Mouse (Mus musculus) granulocyte monocyte progenitor cell, adult 5-6 weeks (primary cell): ENCODE data around the gene Gpank1. TPM values are rescaled to one million over a fixed set of nuclear protein-coding genes. Genes with fewer than 3 reads are reported as not detected.

Experiments
- ATAC-seq: replicated peaks from 2 replicates; pipeline ENCODE4 v1.8.0; 2016; ENCODE audit warnings: mild to moderate bottlenecking, moderate TSS enrichment, inconsistent platforms; ENCODE audit not compliant: poor library complexity, severe bottlenecking
- total RNA-seq, 2 experiments: library from RNA; stranded (forward) in 1 of 2; stranded (reverse) in 1 of 2; fragments of 200-712, 200-1000 nt in 1 of 2; fragments of >200 nt in 1 of 2; fragmentation: Nextera tagmentation in 1 of 2; gene quantifications; 2 replicates each; pipeline ENCODE4 v1.2.3; 2014 to 2017

The Gpank1 gene
- total RNA-seq, 2 experiments from 2014 or later: 21.2 to 26.9 TPM

DNA sequence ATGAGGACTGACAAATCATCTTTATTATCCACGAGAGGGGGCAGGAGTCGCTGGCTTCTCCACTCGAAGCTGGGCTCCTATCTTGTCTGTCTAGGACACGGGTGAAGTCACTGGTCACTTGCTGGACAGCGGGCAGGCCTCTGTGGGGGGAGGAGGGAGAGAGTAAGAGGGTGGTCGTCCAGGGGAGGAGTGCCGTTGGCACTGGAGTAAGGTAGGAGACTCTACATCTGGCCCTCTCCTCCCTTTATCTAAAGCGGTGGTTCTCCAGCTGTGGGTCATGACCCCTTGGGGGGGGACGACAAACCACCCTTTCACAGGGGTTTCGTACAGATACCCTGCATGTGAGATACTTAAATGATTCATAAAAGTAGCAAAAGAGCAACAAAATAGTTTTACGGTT is 7.7 kb downstream of the Gpank1 start:
- no peak for ATAC-seq

DNA sequence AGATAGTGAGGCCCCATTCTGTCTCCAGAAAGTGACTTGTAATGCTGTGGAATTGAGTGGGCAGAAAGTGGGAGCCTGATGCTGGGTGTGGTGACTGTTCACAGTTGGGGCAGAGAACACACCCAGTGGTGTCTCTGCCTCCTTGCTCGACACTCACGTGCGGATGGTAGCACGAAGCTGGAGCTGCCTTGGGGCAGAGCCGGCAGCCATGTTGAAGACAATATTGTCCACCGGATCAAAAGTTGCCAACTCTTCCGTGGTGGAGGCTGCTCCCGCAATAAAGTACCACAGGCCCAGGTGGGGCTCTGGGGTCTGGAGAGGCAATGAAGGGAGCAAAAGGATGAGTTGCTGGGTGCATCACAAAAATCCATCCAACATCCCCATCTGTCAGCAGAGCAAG is 9.8 kb downstream of the Gpank1 start:
- no peak for ATAC-seq

DNA sequence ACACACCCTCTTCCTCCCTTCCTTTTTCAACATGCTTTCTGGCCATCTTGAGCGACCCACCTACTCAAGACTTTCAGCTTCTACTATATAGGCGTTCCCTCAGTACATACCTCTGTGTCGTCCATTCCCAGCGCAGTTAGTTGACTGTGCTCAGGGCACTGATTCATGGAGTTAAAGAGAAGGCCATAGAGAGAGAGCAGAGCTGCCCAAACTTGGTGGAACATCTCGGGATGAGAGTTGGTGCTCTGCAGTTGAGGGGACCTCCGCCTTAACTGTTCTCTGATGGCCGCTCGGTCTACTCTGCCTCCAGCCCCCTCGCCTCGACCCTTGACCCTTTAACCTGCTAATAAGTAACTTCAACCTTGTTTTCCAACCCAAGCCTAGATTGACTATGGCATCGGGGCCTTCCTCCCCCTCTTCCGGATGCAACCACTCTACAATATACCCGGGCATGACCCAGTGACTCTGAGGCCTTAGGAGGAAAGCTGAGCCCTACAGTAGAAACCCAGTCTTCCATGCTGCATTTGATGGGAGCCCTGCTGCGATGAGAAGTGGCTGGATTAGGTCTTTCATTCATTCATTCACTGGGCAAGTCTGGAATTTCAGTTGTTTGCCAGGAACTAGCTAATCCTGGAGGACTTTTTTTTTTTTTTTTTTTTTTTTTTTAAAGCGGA is 10.4 kb downstream of the Gpank1 start, which contains the start of gene Apom:
Gene Apom (minus strand): TSS at position 551 of the 674 bp plus-strand sequence.
- no peak for ATAC-seq

DNA sequence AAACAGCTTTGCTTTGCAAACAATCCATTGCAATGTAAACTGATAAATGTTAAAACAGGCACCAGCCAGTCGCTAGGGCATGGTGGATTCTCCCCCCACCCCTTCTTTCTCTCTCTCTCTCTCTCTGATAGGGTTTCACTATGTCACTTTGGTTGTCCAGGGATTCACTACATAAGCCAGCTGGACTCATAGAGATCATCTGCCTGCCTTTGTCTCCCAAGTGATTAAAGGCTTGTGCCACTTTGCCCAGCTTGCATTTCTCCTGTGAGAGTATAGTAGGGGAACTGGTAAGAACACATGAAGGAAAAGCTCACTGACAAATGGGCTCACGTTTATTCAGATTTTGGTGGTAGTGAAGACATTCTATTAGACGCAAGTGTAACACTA is 10.9 kb downstream of the Gpank1 start:
- ATAC-seq: no peak

DNA sequence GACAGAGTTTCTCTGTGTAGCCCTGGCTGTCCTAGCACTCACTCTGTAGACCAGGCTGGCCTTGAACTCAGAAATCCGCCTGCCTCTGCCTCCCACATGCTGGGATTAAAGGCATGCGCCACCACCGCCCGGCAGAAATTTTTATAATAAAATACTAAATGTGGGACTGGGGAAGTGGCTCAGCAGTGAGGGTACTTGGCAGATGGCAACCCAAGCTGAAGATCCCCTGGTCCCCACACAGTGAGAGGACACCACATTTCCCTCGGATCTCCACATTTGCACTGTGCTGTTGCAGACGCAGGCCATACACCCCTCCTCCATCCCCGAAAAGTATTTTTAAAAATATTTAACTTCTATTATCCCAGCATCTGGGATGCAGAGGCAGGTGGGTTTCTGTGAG is 12.3 kb downstream of the Gpank1 start:
- no peak for ATAC-seq

DNA sequence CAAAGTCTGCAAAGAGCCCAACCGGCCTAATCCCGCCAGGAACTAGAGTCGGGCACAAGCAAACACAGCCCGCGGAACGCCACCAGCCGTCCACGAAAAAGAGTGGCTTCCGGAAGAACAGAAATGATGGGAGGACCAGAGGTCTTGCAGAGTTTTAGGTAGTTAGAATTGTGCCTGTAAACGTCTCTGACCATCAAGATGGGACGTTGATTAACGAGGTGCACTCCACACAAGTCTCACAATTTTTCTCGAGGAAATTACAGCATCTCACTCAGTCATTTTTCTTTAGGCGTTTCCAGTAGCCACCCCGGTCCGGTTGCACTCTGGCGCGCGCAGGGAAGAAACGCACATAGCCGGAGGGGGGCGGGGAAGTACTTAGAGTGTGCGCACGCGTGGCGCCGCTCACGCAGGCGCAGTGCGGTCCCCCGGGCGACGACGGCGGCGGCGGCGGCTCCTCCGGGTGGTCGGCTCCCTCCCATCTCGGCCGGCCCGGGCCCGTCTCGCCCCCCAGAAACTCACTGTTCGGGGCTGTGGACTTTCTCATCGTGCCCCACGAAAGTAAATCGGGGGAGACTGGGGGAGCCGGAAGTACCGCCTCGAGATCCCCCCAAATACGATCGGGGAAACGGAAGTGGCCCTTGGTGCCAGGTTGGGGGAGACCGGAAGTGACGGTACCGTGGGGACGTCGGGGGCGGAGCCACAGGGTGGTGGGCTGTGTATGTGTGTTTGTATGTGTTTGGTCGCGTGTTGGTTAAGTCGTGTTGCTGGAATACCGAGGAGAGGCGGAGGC is 13.7 kb downstream of the Gpank1 start, which contains the start of gene Bag6:
Gene Bag6 (plus strand): TSS at position 378 of the 790 bp plus-strand sequence.
- peak; percentile 84 for ATAC-seq

DNA sequence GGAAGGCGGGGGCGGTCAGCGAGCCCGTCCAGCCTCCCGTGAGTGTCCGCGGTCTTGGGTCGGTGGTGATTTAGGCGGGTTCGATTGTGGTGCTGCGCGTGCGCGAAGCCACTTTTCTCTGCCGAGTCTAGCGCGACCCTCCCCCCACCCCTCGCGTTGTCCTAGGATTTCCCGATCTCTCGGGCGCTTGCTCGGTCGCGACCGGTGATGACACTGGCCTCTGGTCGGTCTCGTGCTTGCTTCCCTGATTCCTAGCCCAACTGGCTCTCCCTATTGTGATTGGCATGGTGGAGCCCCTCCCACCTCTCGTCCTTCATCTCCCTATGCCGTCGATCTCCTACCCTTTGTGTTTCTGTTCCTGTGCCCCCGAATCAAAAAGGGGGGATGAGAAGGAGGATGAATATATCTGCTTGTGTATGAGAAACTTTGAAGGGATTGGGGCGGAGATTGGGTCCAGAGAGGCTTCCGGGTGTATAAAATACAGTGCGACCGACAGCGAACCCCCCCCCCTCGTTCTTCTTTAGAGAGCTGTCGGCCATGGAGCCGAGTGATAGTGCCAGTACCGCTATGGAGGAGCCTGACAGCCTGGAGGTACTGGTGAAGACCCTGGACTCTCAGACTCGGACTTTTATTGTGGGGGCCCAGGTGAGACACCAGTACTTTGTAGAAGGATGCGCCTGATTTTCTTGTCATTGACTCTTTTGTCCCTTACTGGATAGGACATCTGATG is 14.5 kb downstream of the Gpank1 start:
- ATAC-seq: peak; percentile 74

DNA sequence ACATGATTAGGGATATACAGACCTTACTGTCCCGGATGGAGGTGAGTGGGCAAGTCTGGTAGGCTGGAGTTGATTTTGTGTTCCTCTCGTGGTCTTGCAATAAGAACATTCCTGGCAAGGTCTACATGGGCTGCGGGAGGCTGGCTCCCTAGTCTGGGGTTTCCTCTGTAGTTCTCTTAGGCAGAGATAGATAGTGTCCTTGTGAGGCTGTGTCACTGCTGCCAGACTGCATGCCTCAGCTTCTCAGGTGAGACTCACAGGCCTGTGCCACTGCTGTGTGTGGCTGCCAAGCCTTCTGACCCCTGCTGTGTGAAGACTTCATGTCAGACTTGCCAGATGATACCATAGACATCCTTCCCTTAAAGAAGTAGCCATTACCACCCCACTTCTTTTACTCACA is 18.0 kb downstream of the Gpank1 start:
- ATAC-seq: no peak

DNA sequence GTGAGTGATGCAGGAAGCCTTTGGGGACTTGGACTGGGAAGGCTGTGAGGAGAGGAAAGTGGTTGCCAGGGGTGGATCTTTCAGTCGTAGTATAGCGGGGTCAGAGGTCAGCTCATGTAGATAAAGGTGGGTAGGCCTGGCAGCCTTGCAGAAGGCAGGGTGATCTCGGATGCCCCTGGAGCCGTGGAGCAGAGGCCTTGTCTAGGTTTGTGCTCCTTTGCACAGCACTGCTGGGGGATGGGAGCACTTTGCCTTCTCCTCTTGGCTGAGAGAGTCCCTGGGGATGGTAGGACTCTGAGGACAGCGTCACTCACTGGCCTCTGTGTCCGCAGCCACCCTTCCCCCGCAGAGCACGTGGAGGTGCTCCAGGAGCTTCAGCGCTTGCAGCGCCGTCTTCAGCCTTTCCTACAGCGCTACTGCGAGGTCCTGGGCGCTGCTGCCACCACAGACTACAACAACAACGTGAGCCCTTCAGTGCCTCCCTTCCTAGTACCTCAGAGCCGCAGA is 19.3 kb downstream of the Gpank1 start:
- ATAC-seq: no peak

DNA sequence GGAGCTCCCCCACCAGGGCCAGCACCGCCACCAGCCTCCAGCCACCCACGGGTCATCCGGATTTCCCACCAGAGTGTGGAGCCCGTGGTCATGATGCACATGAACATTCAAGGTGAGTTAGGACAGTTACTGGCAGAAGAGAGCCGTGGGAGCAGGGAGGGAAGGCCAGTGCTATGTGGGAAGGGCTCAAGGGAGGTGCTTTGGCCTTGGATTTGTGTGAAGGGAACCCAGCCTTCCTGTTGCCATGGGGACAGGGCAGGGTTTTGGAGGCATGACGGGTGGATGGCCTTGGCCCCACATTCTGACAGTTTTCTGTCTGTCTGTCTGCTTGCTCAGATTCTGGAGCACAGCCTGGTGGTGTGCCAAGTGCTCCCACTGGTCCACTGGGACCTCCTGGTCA is 20.7 kb downstream of the Gpank1 start:
- ATAC-seq: no peak

DNA sequence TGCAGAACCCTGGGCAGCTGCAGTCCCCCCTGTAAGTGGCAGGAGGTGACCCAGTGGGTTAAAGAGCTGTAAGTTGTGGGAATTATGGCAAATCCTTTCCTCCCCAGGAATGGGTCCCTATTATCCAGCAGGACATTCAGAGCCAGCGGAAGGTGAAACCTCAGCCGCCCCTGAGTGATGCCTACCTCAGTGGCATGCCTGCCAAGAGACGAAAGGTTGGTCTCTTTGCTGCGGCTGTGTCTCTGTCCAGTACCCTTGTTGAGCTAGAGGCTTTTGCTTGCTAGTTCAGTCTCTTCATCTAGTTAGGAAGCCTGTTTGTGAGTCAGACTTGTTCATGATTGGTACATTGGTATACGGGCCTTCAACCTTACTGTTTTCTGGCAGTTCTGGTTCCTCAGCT is 24.9 kb downstream of the Gpank1 start:
- ATAC-seq: no peak

DNA sequence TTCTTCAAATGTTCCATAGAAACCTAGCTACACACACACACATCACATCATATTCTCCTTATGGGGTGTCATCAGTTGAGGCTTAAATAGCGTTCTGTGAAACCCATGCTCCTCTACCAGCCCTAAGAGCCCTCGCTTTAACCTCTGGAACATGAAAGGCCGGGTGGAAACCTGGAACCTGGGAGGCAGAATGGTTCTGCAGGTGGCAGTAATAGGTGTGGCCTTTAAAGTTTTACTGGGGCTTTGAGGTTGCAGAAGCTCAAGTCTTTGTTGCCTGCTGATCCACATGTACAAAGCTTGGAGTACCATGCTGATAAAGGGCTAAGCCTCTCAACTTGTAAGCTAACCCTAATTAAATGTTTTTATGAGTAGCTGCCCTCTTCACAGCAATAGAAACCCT is 26.1 kb downstream of the Gpank1 start:
- no peak for ATAC-seq

DNA sequence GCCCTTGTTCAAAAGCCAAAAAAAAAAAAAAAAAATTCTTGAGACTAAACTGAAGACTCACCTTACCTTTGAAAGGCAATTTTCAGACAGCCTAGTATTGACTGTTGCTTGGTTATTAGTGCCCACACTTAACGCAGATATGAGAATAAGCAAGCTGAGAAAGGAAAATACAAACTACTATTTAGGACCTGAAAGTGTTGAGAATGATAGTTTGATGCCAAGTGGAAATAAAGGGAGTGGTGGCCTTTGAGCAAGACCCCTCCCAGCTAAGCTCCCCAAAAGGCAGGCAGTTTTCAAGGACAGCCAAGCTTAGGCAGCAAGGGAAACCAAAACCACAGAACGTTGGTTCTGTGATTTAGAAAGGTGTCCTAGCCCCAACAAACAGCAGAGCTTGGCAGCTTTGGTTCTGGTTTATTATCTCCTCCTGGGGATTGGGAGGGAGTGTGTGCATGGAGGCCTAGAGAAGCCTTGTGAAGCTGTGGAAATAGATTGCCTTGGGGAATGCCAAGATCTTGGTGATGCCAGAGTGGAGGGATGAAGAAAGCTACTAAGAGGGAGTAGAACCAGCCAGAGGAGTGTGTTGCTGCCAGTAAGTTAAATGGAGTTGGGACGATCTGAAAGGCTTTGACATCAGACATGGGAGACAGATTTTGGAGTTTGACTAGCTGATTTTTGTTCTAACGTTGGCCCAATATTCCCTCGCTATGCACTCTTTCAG is 26.8 kb downstream of the Gpank1 start:
- no peak for ATAC-seq

DNA sequence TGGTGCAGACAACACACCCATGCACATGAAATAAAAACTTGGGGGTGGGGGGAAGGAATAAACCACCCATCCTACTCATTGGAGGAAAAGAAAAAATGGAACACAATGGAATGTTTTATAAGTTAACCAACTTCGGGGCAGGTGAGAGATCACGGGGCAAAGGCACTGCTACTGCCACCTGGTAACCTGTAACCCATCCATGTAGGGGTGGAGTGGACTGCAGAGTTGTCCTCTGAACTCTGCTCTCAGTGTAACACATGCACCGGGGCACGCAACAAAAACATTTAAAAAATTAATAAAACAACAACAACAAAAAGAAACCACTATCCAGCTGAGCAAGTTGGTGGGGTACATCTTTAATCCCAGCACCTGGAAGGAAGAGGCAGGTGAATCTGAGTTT is 30.9 kb downstream of the Gpank1 start:
- ATAC-seq: no peak

DNA sequence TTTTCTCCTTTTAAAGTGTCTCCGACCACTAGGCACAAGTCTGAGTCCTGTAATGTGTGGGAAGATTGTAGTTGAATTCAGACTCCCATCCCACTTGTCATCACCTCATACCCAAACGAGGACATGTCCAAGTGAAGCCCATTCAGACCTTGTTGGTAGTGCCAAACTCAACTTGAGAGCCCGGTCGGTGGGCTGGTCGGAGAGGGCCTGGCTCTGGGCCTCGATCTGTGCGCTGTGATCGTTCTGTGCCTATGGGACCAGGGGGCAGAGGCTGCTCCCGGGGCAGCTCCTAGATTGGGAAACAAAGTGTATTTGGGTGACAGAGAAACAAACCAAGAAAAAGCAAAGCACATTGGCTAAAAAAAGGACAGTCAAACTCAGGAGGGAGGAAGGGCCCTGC is 31.8 kb downstream of the Gpank1 start:
- ATAC-seq: no peak

DNA sequence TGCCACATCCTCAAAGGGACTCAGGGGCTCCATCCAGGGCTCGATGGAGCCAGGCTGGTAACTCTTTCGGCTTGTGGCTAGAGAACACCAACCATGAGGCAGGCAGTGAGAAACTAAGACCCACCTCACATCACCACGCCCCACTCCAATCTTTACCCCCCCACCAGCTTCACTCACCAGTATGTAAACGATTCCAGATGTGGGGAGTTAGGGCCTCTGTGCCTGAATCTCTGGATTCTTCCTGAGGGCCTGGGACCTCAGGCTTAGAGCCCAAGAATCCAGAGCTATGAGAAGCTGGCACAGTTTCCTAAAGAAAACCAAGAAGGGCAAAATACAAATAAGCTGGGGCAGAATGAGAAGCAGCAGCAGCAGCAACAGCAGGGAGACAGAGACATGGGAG is 32.7 kb downstream of the Gpank1 start:
- ATAC-seq: no peak

DNA sequence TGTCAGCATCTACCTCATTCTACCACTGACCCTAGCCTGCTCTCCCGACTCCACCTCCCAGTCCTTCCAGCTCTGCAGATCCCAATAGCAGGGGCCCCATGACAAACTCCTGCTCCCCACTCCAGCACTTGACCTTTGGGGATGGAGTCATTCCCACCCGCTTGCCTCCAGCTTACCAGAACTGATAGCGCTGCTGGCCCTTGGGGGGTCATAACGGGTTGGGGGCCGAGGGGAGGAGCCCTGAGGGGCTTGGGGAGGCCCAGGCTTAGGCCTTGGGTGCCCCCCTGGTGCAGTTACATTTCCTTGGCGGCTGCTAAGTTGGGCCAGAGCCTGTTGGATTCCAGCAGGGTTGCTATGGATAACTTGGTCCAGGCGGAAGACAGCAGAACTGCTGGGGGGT is 33.4 kb downstream of the Gpank1 start:
- ATAC-seq: no peak

DNA sequence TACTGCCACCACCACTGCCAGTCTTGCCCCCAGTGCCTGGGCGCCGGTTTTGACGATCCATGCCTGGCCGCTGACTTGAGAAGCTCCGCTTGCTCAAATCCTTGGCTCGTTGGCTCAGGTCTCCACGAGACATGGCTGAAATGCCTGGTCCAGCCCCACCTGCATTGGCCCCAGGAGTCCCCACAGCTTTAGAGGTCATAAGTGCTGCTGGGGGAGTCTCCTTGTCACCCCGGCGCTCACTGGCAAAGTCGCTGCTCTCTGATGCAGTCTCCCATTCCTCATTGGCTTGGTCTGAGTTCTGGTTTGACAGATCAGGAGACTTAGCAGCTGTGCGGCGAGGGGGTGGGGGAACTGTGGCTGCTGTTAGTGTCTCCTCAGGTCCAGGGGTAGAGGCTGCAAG is 34.2 kb downstream of the Gpank1 start:
- ATAC-seq: no peak

DNA sequence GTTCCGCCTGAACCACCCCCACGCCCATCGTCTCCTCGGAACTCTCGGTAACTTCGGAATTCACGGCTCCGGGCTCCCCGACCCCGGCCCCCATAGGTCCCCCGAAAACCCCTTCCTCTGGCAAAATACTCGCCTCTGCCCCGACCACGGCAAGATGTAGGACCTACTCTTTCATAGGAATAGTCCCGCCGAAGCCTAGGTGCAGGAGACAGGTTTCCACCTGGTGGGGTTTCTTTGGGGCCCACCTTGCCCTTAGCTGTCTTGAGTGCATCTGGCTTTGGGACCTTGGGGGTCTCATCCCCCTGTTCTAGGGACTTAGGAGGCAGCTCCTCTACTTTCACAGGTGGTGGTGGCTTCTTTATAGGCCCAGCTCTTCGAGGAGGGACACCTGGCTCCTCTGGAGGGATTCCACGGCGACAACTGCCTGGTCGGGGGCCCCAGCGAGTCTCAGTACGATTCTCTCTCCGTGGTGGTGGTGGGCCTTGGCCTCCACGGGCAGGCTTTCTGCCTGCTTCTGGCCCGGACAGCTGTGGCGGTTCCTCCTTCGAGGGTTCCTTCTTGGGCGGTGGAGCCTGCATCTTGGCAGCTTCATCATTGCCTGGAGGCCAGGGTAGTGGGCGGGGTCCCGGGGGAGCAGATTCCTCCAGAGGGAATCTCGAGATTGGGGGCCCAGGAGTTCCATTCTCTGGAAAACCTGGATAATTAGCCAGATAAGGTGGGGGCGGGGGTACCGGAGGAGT is 35.4 kb downstream of the Gpank1 start:
- no peak for ATAC-seq

DNA sequence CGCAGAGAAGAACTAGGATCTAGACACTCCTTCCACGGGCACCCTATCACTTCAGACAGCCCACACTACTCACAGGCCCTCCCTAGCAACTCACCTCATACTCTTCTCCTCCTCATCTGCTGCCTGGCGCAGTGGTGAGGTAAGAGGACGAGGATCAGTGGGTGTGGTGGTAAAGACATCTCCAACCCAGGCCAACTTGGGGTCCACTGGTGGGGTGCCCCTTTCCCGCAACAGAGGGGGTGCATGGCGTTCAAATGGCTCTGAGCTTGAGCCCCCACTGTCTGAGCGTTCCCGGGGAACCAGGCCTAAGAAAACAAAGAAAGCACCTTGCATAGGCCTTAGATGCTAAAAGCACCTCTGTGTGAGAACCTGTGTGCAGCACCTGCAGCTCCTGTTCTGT is 36.0 kb downstream of the Gpank1 start:
- no peak for ATAC-seq
